Mouse (Mus musculus) neural tube, embryonic 15.5 days (tissue): Measurements from ENCODE around the gene Prpf39. TPM values are rescaled to one million over a fixed set of nuclear protein-coding genes. Genes with fewer than 3 reads are reported as not detected.

Experiments used
- ATAC-seq: fragments of 200-750 bp; cut with Nextera tagmentation; 2 replicates; pipeline ENCODE4 v1.8.0; 2017; ENCODE audit warnings: mild to moderate bottlenecking, moderate TSS enrichment, moderate library complexity; ENCODE audit not compliant: low FRiP score
- H3K27ac ChIP-seq: fragments of 300-500 bp; sonication (generic); replicated peaks from 2 replicates; pipeline ENCODE4 v1.5.1; 2015; ENCODE audit warnings: mild to moderate bottlenecking, inconsistent platforms
- H3K27me3 ChIP-seq: fragments of 300-500 bp; sonication (generic); replicated peaks from 2 replicates; pipeline ENCODE4 v1.6.1; 2015; ENCODE audit warnings: inconsistent platforms
- H3K36me3 ChIP-seq: fragments of 300-500 bp; sonication (generic); 2 replicates; pipeline ENCODE4 v1.6.1; 2015; ENCODE audit warnings: inconsistent platforms
- H3K4me1 ChIP-seq: fragments of 300-500 bp; sonication (generic); 2 replicates; pipeline ENCODE4 v1.6.1; 2015; ENCODE audit warnings: inconsistent platforms
- H3K4me2 ChIP-seq: fragments of 300-500 bp; sonication (generic); 2 replicates; pipeline ENCODE4 v1.6.1; 2015; ENCODE audit warnings: inconsistent platforms, mild to moderate bottlenecking, moderate library complexity
- H3K4me3 ChIP-seq: fragments of 300-500 bp; sonication (generic); replicated peaks from 2 replicates; pipeline ENCODE4 v1.5.1; 2015; ENCODE audit warnings: mild to moderate bottlenecking, inconsistent platforms
- H3K9ac ChIP-seq: fragments of 300-500 bp; sonication (generic); replicated peaks from 2 replicates; pipeline ENCODE4 v1.6.1; 2015; ENCODE audit warnings: mild to moderate bottlenecking, inconsistent platforms
- H3K9me3 ChIP-seq: fragments of 300-500 bp; sonication (generic); replicated peaks from 2 replicates; pipeline ENCODE4 v1.6.1; 2016; ENCODE audit warnings: inconsistent platforms
- WGBS: fragments of 180-500 bp; shearing (Covaris S2); methylation state at CpG from one replicate; pipeline ENCODE4 v1.1.7; 2015; ENCODE audit warnings: mixed read lengths; 5-methylcytosine and 5-hydroxymethylcytosine counted together
- polyA plus RNA-seq: library from polyadenylated mRNA; unstranded; fragments of >200 nt; fragmentation: Nextera tagmentation; extraction: Ambion mirVana; gene quantifications from 2 replicates; pipeline ENCODE4 v1.2.1, GENCODE M21; 2015

Gene Prpf39
- polyA plus RNA-seq, 1 experiment from 2014 or later: 47.1 TPM

GRCm38 (mm10) chr12:65072911-65073610, 36.9 kb downstream of the Prpf39 start:
- Histone ChIP-seq H3K4me3 (peak overlapping the region; percentile 97), H3K27ac (peak overlapping the region; percentile 97), H3K4me1 (peaks cover 34% of the 10 kb centered on the region), H3K9ac (peak overlapping the region; percentile 84), H3K4me2 (peak overlapping the region; percentile 70), H3K27me3 (no peaks in the 10 kb centered on the region), H3K9me3 (no peaks in the 10 kb centered on the region), H3K36me3 (peaks cover 11% of the 10 kb centered on the region)
- peak; percentile 83 for ATAC-seq
- 3% methylated on average over 21 of the region's 21 CpGs for WGBS

- peak; percentile 99 for ATAC-seq
- WGBS: under 1% methylated on average over 48 of the region's 49 CpGs
- Histone ChIP-seq H3K4me2 (peak within 1 kb of the TSS; percentile 70), H3K4me3 (peak within 1 kb of the TSS; percentile 97), H3K27me3 (no peaks in the 10 kb centered on the region), H3K9ac (peak within 1 kb of the TSS; percentile 84), H3K9me3 (no peaks in the 10 kb centered on the region), H3K27ac (peak within 1 kb of the TSS; percentile 97), H3K4me1 (peaks cover 34% of the 10 kb centered on the region), H3K36me3 (peaks cover 5% of the 10 kb centered on the region)
Observed at GRCm38 (mm10) chr12:65073611-65074178, 37.6 kb downstream of the Prpf39 start, which contains the start of gene Fkbp3. Gene Fkbp3, minus strand, starts transcription at chr12:65074007.

GRCm38 (mm10) chr12:65074651-65075050, 38.5 kb downstream of the Prpf39 start:
- Histone ChIP-seq H3K4me2 (peak overlapping the region; percentile 70), H3K27me3 (no peaks in the 10 kb centered on the region), H3K9me3 (no peaks in the 10 kb centered on the region), H3K4me3 (peak overlapping the region; percentile 97), H3K9ac (peak overlapping the region; percentile 69), H3K36me3 (peaks cover under 1% of the 10 kb centered on the region; the same call in 1 of the 2 replicates), H3K4me1 (peaks cover 34% of the 10 kb centered on the region), H3K27ac (peak overlapping the region; percentile 97)
- no peak for ATAC-seq
- WGBS: 45% methylated on average over 7 of the region's 7 CpGs

GRCm38 (mm10) chr12:65075085-65075732, 39.1 kb downstream of the Prpf39 start, which contains the start of gene Fancm:
Gene Fancm, plus strand, starts transcription at chr12:65075603.
- 2% methylated on average over 39 of the region's 39 CpGs for WGBS
- Histone ChIP-seq H3K27ac (peak within 1 kb of the TSS; percentile 97), H3K36me3 (peaks cover 4% of the 10 kb centered on the region), H3K27me3 (no peaks in the 10 kb centered on the region), H3K4me3 (peak within 1 kb of the TSS; percentile 97), H3K9me3 (no peaks in the 10 kb centered on the region), H3K4me1 (peaks cover 34% of the 10 kb centered on the region), H3K4me2 (peak within 1 kb of the TSS; percentile 70), H3K9ac (peak within 1 kb of the TSS; percentile 80)
- ATAC-seq: peak; percentile 48

- H3K4me2 ChIP-seq: peak overlapping the region; percentile 70
- H3K36me3 ChIP-seq: peaks cover 8% of the 10 kb centered on the region
- no peak for ATAC-seq
- H3K4me3 ChIP-seq: peak overlapping the region; percentile 97
- H3K27ac ChIP-seq: peak overlapping the region; percentile 97
- under 1% methylated on average over 40 of the region's 41 CpGs for WGBS
- H3K9me3 ChIP-seq: no peaks in the 10 kb centered on the region
- H3K9ac ChIP-seq: peak overlapping the region; percentile 80
- H3K27me3 ChIP-seq: no peaks in the 10 kb centered on the region
- H3K4me1 ChIP-seq: peaks cover 34% of the 10 kb centered on the region
Observed at GRCm38 (mm10) chr12:65075733-65076310, 39.7 kb downstream of the Prpf39 start.

GRCm38 (mm10) chr12:65076906-65077305, 40.8 kb downstream of the Prpf39 start:
- WGBS: 79% methylated on average over 9 of the region's 9 CpGs
- H3K4me2 ChIP-seq: peak overlapping the region; percentile 70
- ATAC-seq: no peak
- no peaks in the 10 kb centered on the region for H3K27me3 ChIP-seq
- no peaks in the 10 kb centered on the region for H3K9me3 ChIP-seq
- peaks cover 8% of the 10 kb centered on the region for H3K36me3 ChIP-seq
- peak overlapping the region; percentile 97 for H3K4me3 ChIP-seq
- no peak overlapping the region for H3K27ac ChIP-seq
- H3K9ac ChIP-seq: no peak overlapping the region
- peaks cover 34% of the 10 kb centered on the region for H3K4me1 ChIP-seq

- no peak for ATAC-seq
- Histone ChIP-seq H3K4me3 (no peak overlapping the region), H3K27me3 (no peaks in the 10 kb centered on the region), H3K9me3 (no peaks in the 10 kb centered on the region), H3K36me3 (peaks cover 23% of the 10 kb centered on the region), H3K27ac (no peak overlapping the region), H3K4me1 (no peaks in the 10 kb centered on the region), H3K9ac (no peak overlapping the region), H3K4me2 (no peak overlapping the region)
- 84% methylated on average over 1 of the region's 1 CpGs for WGBS
Observed at GRCm38 (mm10) chr12:65108746-65109145, 72.6 kb downstream of the Prpf39 start.

- no peak for ATAC-seq
- no peak overlapping the region for H3K9ac ChIP-seq
- H3K4me1 ChIP-seq: no peaks in the 10 kb centered on the region
- H3K4me3 ChIP-seq: no peak overlapping the region
- 91% methylated on average over 3 of the region's 3 CpGs for WGBS
- H3K4me2 ChIP-seq: no peak overlapping the region
- H3K27me3 ChIP-seq: no peaks in the 10 kb centered on the region
- no peak overlapping the region for H3K27ac ChIP-seq
- H3K9me3 ChIP-seq: no peaks in the 10 kb centered on the region
- peaks cover 13% of the 10 kb centered on the region for H3K36me3 ChIP-seq
Observed at GRCm38 (mm10) chr12:65111503-65111902, 75.4 kb downstream of the Prpf39 start.

- no peak for ATAC-seq
- H3K4me2 ChIP-seq: no peak overlapping the region
- H3K9me3 ChIP-seq: no peaks in the 10 kb centered on the region
- no peak overlapping the region for H3K9ac ChIP-seq
- H3K27ac ChIP-seq: no peak overlapping the region
- peaks cover 10% of the 10 kb centered on the region for H3K36me3 ChIP-seq
- no peaks in the 10 kb centered on the region for H3K27me3 ChIP-seq
- H3K4me1 ChIP-seq: no peaks in the 10 kb centered on the region
- WGBS: 100% methylated on average over 1 of the region's 1 CpGs
- no peak overlapping the region for H3K4me3 ChIP-seq
Observed at GRCm38 (mm10) chr12:65112811-65113210, 76.7 kb downstream of the Prpf39 start.
